Mouse (Mus musculus): Measurements from ENCODE around the gene Sox11.

DNA sequence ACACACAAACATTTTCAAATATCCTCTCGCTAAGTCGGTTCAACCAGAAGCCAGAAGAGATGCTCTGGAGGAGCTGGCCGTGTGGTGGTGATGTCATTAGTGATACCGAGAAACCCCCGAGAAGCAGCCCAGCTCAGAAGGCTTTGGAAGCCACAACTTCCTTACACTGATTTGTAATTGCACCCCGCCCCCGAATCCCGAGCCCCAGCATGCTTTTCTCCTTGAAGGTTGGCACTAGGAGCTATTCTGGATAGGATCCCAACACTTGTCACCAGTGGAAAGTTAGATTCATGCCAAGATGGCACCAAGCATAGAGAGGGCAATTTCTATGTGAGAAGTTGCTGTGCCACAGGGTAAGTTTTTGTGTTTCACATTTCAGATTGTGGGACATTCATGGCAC, 29.4 kb downstream of the Sox11 start:
- TF ChIP-seq CTCF (IDR thresholded peaks at IDR 0.05; ENCODE audit: extremely low read depth, insufficient read depth, insufficient read length, insufficient replicate concordance) (no peak), POLR2A (IDR thresholded peaks at IDR 0.05; ENCODE audit: low read depth, low read length) (no peak)
